Mouse (Mus musculus): Measurements from ENCODE around the gene Dclk2.
A peak's percentile ranks its signal among the peaks of the same experiment; 100 is the strongest.

Gene Dclk2

GRCm38 (mm10) chr3:86793264-86793663 lies 127.4 kb downstream of the Dclk2 start:
- peak; percentile 41 for DNase-seq

- no peak for DNase-seq
These were observed 130.9 kb downstream of the Dclk2 start for GRCm38 (mm10) chr3:86789752-86790151.

- DNase-seq: peak; percentile 36
These were observed 131.9 kb downstream of the Dclk2 start for GRCm38 (mm10) chr3:86788711-86789110.

GRCm38 (mm10) chr3:86787423-86788123 lies 133.1 kb downstream of the Dclk2 start:
- DNase-seq: no peak

- peak; percentile 28 for DNase-seq
These were observed 133.8 kb downstream of the Dclk2 start for GRCm38 (mm10) chr3:86786845-86787351.

- no peak for DNase-seq
These were observed 134.4 kb downstream of the Dclk2 start for GRCm38 (mm10) chr3:86786280-86786679.

- DNase-seq: no peak
These were observed 135.7 kb downstream of the Dclk2 start for GRCm38 (mm10) chr3:86784930-86785329.

- no peak for DNase-seq
These were observed 136.6 kb downstream of the Dclk2 start for GRCm38 (mm10) chr3:86784051-86784450.

- DNase-seq: no peak
These were observed 140.9 kb downstream of the Dclk2 start for GRCm38 (mm10) chr3:86779704-86780103.

- no peak for DNase-seq
These were observed 145.2 kb downstream of the Dclk2 start for GRCm38 (mm10) chr3:86775444-86775828.

GRCm38 (mm10) chr3:86774566-86775443 lies 145.8 kb downstream of the Dclk2 start:
- DNase-seq: no peak

- no peak for DNase-seq
These were observed 151.7 kb downstream of the Dclk2 start for GRCm38 (mm10) chr3:86768969-86769368.

GRCm38 (mm10) chr3:86768553-86768952 lies 152.1 kb downstream of the Dclk2 start:
- no peak for DNase-seq

- no peak for DNase-seq
These were observed 158.2 kb downstream of the Dclk2 start for GRCm38 (mm10) chr3:86762456-86762855.

GRCm38 (mm10) chr3:86762036-86762415 lies 158.6 kb downstream of the Dclk2 start:
- no peak for DNase-seq

GRCm38 (mm10) chr3:86761095-86762035 lies 159.3 kb downstream of the Dclk2 start:
- peak; percentile 44 for DNase-seq

- no peak for DNase-seq
These were observed 160.2 kb downstream of the Dclk2 start for GRCm38 (mm10) chr3:86760474-86760873.

- DNase-seq: no peak
These were observed 160.8 kb downstream of the Dclk2 start for GRCm38 (mm10) chr3:86759834-86760233.

GRCm38 (mm10) chr3:86759383-86759782 lies 161.3 kb downstream of the Dclk2 start:
- DNase-seq: no peak

- DNase-seq: no peak
These were observed 161.9 kb downstream of the Dclk2 start for GRCm38 (mm10) chr3:86758727-86759126.

GRCm38 (mm10) chr3:86756548-86756947 lies 164.1 kb downstream of the Dclk2 start:
- DNase-seq: no peak
